ENCODE assay signal across 13 mouse cellular contexts in the genomic region with DNA sequence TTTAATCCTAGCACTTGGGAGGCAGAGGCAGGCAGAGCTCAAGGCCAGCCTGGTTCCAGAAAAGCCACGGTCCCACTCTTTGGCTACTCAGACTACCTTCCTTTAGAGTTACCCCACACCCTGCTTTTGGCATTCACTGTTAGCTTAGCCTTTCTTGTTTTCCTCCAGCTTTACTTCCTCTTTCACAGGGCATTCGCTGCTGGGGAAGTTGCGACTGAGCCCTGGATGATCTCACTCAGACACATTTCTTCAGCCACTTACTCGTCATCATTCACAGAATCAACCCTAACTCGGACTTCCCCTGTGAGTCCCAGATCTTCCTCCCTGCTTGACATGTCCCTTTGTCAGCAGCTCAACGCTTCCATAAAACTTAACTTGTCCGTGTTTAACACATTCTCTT. TPM values are rescaled to one million over a fixed set of nuclear protein-coding genes. Genes with fewer than 3 reads are reported as not detected.
A peak's percentile ranks its signal among the peaks of the same experiment; 100 is the strongest.
DNase-seq lines count a peak whose midpoint lies in the region; ATAC-seq lines count a peak whose summit lies in the region.
"Had no signal": no experiment of that assay in that cellular context is flagged by ENCODE, and none has a peak within 500 bp of the region (broad histone marks: within the 10 kb centered on the region; RNA-seq: fewer than 3 reads in every experiment).

No protein-coding gene starts in this region.

- H3K4me1 ChIP-seq in heart, embryonic 10.5 days: 0 out of 2 replicates have a peak, but pooled peaks cover 2% of the 10 kb centered on the region
- H3K4me1 ChIP-seq: neural tube, embryonic 12.5 days had no signal

- H3K27ac ChIP-seq in heart, embryonic 10.5 days: no peak overlapping the region
- H3K27ac ChIP-seq: layer of hippocampus, adult 2 months; liver, embryonic 14.5 days; neural tube, embryonic 12.5 days had no signal

- H3K27me3 ChIP-seq in heart, embryonic 10.5 days (ENCODE audit: insufficient read depth, poor library complexity, severe bottlenecking): no peaks in the 10 kb centered on the region

- no peaks in the 10 kb centered on the region for H3K36me3 ChIP-seq in heart, embryonic 10.5 days
- H3K36me3 ChIP-seq: neural tube, embryonic 12.5 days had no signal

- H3K4me3 ChIP-seq in heart, embryonic 10.5 days: no peak overlapping the region
- H3K4me3 ChIP-seq: layer of hippocampus, adult 2 months; neural tube, embryonic 12.5 days had no signal

- ATAC-seq in common myeloid progenitor, adult 5-6 weeks (replicated peaks; ENCODE audit: low read depth, poor library complexity, severe bottlenecking): peak; percentile 76
- ATAC-seq in megakaryocyte progenitor cell, adult 5-6 weeks (replicated peaks; ENCODE audit: poor library complexity): peak; percentile 78
- ATAC-seq: forebrain, postnatal 0 days had no signal

- H3K9me3 ChIP-seq in heart, embryonic 10.5 days: no peaks in the 10 kb centered on the region
- H3K9me3 ChIP-seq: neural tube, embryonic 12.5 days had no signal

- 45% methylated on average over 7 of the region's 7 CpGs for WGBS in heart, embryonic 10.5 days

- peak; percentile 21 to 77 for DNase-seq in heart, adult 18-20 months
- DNase-seq in heart, embryonic 10.5 days (ENCODE audit: low spot score): no peak
- DNase-seq in A20 (ENCODE audit: low read depth, low spot score): peak; percentile 89
- no peak for DNase-seq in kidney, postnatal 14 days
- no peak for DNase-seq in cerebellum, postnatal 14 days
- DNase-seq in frontal cortex, postnatal 14 days (ENCODE audit: low spot score in 2 of 2): no peak
- DNase-seq: forebrain, postnatal 0 days; heart, postnatal 14 days had no signal

RNA-seq across cellular contexts. Expression of a gene that starts 49.1 kb away (rescaled TPM):
- 10 to 100 TPM; 13.0 to 15.4 TPM for total RNA-seq in heart, adult 18-20 months (2021)
- 1.3 and 3.2 TPM in 2 replicates for polyA plus RNA-seq in heart, embryonic 10.5 days (2016; fragmentation: Nextera tagmentation; extraction: Ambion mirVana)
- 9.9 and 15.8 TPM in 2 replicates for total RNA-seq in common myeloid progenitor, adult 5-6 weeks (2017)
- 10.7 and 10.9 TPM in 2 replicates for total RNA-seq in megakaryocyte progenitor cell, adult 5-6 weeks (2015)
- total RNA-seq in megakaryocyte progenitor cell, adult 5-6 weeks (2017): 27.4 and 29.5 TPM in 2 replicates

Comparison
In these comparisons a context has a peak if more than half of its experiments do, and no peak if none do; other contexts are left out.
1. DNase-seq: peak in heart, adult 18-20 months (2 of 2) and A20 (single experiment); none in heart, embryonic 10.5 days (single experiment), kidney, postnatal 14 days (single experiment), cerebellum, postnatal 14 days (0 of 2) and frontal cortex, postnatal 14 days (0 of 2).